Mouse (Mus musculus): ENCODE data around the gene Hagh. TPM values are rescaled to one million over a fixed set of nuclear protein-coding genes. Genes with fewer than 3 reads are reported as not detected.

The Hagh gene
- polyA plus RNA-seq, 1 experiment from 2014 or later: 39.9 TPM

DNA sequence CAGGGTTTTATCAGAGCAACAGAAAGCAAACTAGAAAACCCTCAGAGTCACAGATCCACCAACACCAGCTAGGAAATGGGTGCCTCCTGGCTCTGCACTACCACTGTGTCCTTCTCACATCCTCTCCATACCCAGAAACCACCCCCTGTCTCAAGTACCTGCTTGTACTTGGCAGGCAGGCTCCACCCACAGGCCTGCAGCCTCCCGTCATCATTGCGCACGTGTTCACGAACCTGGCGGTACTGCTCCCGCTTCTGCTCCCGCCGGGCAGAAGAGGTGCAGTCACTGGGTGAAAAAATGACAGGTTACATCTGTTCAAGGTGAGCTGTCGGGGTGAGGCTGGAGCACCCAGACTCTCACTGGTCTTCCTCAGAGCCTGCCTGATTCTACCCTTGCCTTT lies 63.8 kb downstream of the Hagh start:
- no peaks in the 10 kb centered on the region for H3K27me3 ChIP-seq (replicated peaks)
- H3K4me2 ChIP-seq: no peak overlapping the region
- no peaks in the 10 kb centered on the region for H3K9me3 ChIP-seq (replicated peaks)
- H3K27ac ChIP-seq (ENCODE audit: poor library complexity, severe bottlenecking): no peak overlapping the region
- no peak overlapping the region for H3K9ac ChIP-seq
- 85% methylated on average over 9 of the region's 9 CpGs for WGBS
- H3K36me3 ChIP-seq: peaks cover 100% of the 10 kb centered on the region
- peaks cover 9% of the 10 kb centered on the region for H3K4me1 ChIP-seq (replicated peaks)
- H3K4me3 ChIP-seq: no peak overlapping the region
- ATAC-seq (ENCODE audit: insufficient number of reproducible peaks, low FRiP score): no peak

DNA sequence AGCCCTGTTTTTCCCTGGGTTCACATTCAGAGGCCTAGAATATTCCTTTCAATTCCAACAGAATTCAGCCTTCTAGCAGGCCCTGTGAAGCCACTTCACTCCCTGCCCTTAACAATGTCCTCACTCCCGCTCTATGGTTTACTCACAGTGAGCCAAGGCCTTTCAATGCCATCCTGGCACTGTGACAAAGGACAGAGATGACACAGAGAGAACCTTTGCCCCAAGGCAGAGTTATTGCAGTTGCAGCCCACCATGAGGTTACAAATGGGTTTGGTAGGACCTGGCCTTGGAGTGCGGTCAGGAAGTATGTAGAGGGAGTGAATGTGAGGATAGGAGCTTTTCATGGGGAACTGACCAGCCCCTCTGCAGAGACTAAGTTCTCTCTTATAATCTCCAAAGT lies 67.6 kb downstream of the Hagh start:
- H3K4me2 ChIP-seq: no peak overlapping the region
- H3K4me3 ChIP-seq: no peak overlapping the region
- H3K36me3 ChIP-seq: peaks cover 100% of the 10 kb centered on the region
- no peaks in the 10 kb centered on the region for H3K27me3 ChIP-seq (replicated peaks)
- 92% methylated on average over 2 of the region's 2 CpGs for WGBS
- ATAC-seq (ENCODE audit: insufficient number of reproducible peaks, low FRiP score): no peak
- no peak overlapping the region for H3K27ac ChIP-seq (ENCODE audit: poor library complexity, severe bottlenecking)
- no peaks in the 10 kb centered on the region for H3K9me3 ChIP-seq (replicated peaks)
- H3K4me1 ChIP-seq (replicated peaks): no peaks in the 10 kb centered on the region
- no peak overlapping the region for H3K9ac ChIP-seq

- Histone ChIP-seq H3K4me3 (no peak overlapping the region), H3K4me1 (replicated peaks) (no peaks in the 10 kb centered on the region), H3K9ac (no peak overlapping the region), H3K36me3 (peaks cover 98% of the 10 kb centered on the region), H3K4me2 (no peak overlapping the region), H3K9me3 (replicated peaks) (no peaks in the 10 kb centered on the region), H3K27me3 (replicated peaks) (no peaks in the 10 kb centered on the region), H3K27ac (ENCODE audit: poor library complexity, severe bottlenecking) (no peak overlapping the region)
- no peak for ATAC-seq (ENCODE audit: insufficient number of reproducible peaks, low FRiP score)
These were observed 74.0 kb downstream of the Hagh start for GRCm38 (mm10) chr17:24913984-24914383.

Other genes starting within 250 kb of the Hagh start
- gene Tsc2, start 207.5 kb upstream of the Hagh start, polyA plus RNA-seq (2016; fragmentation: Nextera tagmentation; extraction: Ambion mirVana): 66.5 and 74.6 TPM in 2 replicates
- gene Nthl1, start 207.5 kb upstream of the Hagh start, polyA plus RNA-seq (2016; fragmentation: Nextera tagmentation; extraction: Ambion mirVana): 7.8 and 8.3 TPM in 2 replicates
- 56.6 and 59.7 TPM in 2 replicates for gene Slc9a3r2, start 189.8 kb upstream of the Hagh start, polyA plus RNA-seq (2016; fragmentation: Nextera tagmentation; extraction: Ambion mirVana)
- gene Npw, start 181.7 kb upstream of the Hagh start, polyA plus RNA-seq (2016; fragmentation: Nextera tagmentation; extraction: Ambion mirVana): not detected in 2 replicates
- gene Zfp598, start 170.5 kb upstream of the Hagh start, polyA plus RNA-seq (2016; fragmentation: Nextera tagmentation; extraction: Ambion mirVana): 20.1 and 21.2 TPM in 2 replicates
- 0.68 and 1.0 TPM in 2 replicates for gene Syngr3, start 150.2 kb upstream of the Hagh start, polyA plus RNA-seq (2016; fragmentation: Nextera tagmentation; extraction: Ambion mirVana)
- 34.0 and 37.8 TPM in 2 replicates for gene Gfer, start 144.0 kb upstream of the Hagh start, polyA plus RNA-seq (2016; fragmentation: Nextera tagmentation; extraction: Ambion mirVana)
- gene Noxo1, start 143.9 kb upstream of the Hagh start, polyA plus RNA-seq (2016; fragmentation: Nextera tagmentation; extraction: Ambion mirVana): 1.3 and 1.8 TPM in 2 replicates
- 45.9 and 49.5 TPM in 2 replicates for gene Tbl3, start 132.5 kb upstream of the Hagh start, polyA plus RNA-seq (2016; fragmentation: Nextera tagmentation; extraction: Ambion mirVana)
- gene Rnf151, start 122.1 kb upstream of the Hagh start, polyA plus RNA-seq (2016; fragmentation: Nextera tagmentation; extraction: Ambion mirVana): not detected in 2 replicates
- gene Rps2, start 122.0 kb upstream of the Hagh start, polyA plus RNA-seq (2016; fragmentation: Nextera tagmentation; extraction: Ambion mirVana): 810 and 828 TPM in 2 replicates
- 351 and 363 TPM in 2 replicates for gene Ndufb10, start 115.7 kb upstream of the Hagh start, polyA plus RNA-seq (2016; fragmentation: Nextera tagmentation; extraction: Ambion mirVana)
- gene Rpl3l, start 112.3 kb upstream of the Hagh start, polyA plus RNA-seq (2016; fragmentation: Nextera tagmentation; extraction: Ambion mirVana): 0.34 and 0.76 TPM in 2 replicates
- 17.3 and 18.2 TPM in 2 replicates for gene Msrb1, start 103.5 kb upstream of the Hagh start, polyA plus RNA-seq (2016; fragmentation: Nextera tagmentation; extraction: Ambion mirVana)
- 0.72 TPM in 1 of 2 replicates, not detected in the other for gene Hs3st6, start 87.2 kb upstream of the Hagh start, polyA plus RNA-seq (2016; fragmentation: Nextera tagmentation; extraction: Ambion mirVana)
- not detected in 2 replicates for gene Meiob, start 35.9 kb upstream of the Hagh start, polyA plus RNA-seq (2016; fragmentation: Nextera tagmentation; extraction: Ambion mirVana)
- gene Fahd1, start 10.2 kb downstream of the Hagh start, polyA plus RNA-seq (2016; fragmentation: Nextera tagmentation; extraction: Ambion mirVana): 36.5 TPM in 2 replicates
- gene Igfals, start 25.9 kb downstream of the Hagh start, polyA plus RNA-seq (2016; fragmentation: Nextera tagmentation; extraction: Ambion mirVana): 0.12 and 0.24 TPM in 2 replicates
- gene Nubp2, start 46.2 kb downstream of the Hagh start, polyA plus RNA-seq (2016; fragmentation: Nextera tagmentation; extraction: Ambion mirVana): 31.9 and 33.1 TPM in 2 replicates
- gene Spsb3, start 46.5 kb downstream of the Hagh start, polyA plus RNA-seq (2016; fragmentation: Nextera tagmentation; extraction: Ambion mirVana): 25.7 and 28.3 TPM in 2 replicates
- 25.4 and 27.2 TPM in 2 replicates for gene Eme2, start 54.9 kb downstream of the Hagh start, polyA plus RNA-seq (2016; fragmentation: Nextera tagmentation; extraction: Ambion mirVana)
- 91.1 and 94.9 TPM in 2 replicates for gene Mrps34, start 55.0 kb downstream of the Hagh start, polyA plus RNA-seq (2016; fragmentation: Nextera tagmentation; extraction: Ambion mirVana)
- 34.5 and 36.5 TPM in 2 replicates for gene Nme3, start 56.4 kb downstream of the Hagh start, polyA plus RNA-seq (2016; fragmentation: Nextera tagmentation; extraction: Ambion mirVana)
- 38.4 and 41.3 TPM in 2 replicates for gene Mapk8ip3, start 96.8 kb downstream of the Hagh start, polyA plus RNA-seq (2016; fragmentation: Nextera tagmentation; extraction: Ambion mirVana)
- 140 and 144 TPM in 2 replicates for gene Jpt2, start 120.5 kb downstream of the Hagh start, polyA plus RNA-seq (2016; fragmentation: Nextera tagmentation; extraction: Ambion mirVana)
- gene Cramp1l, start 175.6 kb downstream of the Hagh start, polyA plus RNA-seq (2016; fragmentation: Nextera tagmentation; extraction: Ambion mirVana): 8.5 and 10.1 TPM in 2 replicates
- gene Ift140, start 175.9 kb downstream of the Hagh start, polyA plus RNA-seq (2016; fragmentation: Nextera tagmentation; extraction: Ambion mirVana): 14.4 and 14.8 TPM in 2 replicates
- gene Tmem204, start 243.4 kb downstream of the Hagh start, polyA plus RNA-seq (2016; fragmentation: Nextera tagmentation; extraction: Ambion mirVana): 16.3 and 20.4 TPM in 2 replicates